Mouse (Mus musculus) adrenal gland, postnatal 25 days (tissue): ENCODE measurements around the gene Perp. TPM values are rescaled to one million over a fixed set of nuclear protein-coding genes. Genes with fewer than 3 reads are reported as not detected.

Experiments used
- DNase-seq: peaks from one replicate; pipeline ENCODE4 v3.0.0; 2021; ENCODE audit warnings: mixed read lengths
- total RNA-seq: library from RNA; stranded (reverse); gene quantifications from 2 replicates; pipeline ENCODE4 v1.2.3, GENCODE M21; 2021

The Perp gene
- total RNA-seq, 1 experiment from 2014 or later = 1.8 TPM

GRCm38 (mm10) chr10:18863332-18863731 lies 18.5 kb downstream of the Perp start:
- no peak for DNase-seq

- DNase-seq = no peak
Observed at GRCm38 (mm10) chr10:18864753-18865152, 19.9 kb downstream of the Perp start.

GRCm38 (mm10) chr10:18870990-18871389 lies 26.2 kb downstream of the Perp start:
- DNase-seq = no peak

GRCm38 (mm10) chr10:18876211-18876610 lies 31.4 kb downstream of the Perp start:
- DNase-seq = no peak

- no peak for DNase-seq
Observed at GRCm38 (mm10) chr10:18878111-18878510, 33.3 kb downstream of the Perp start.

- no peak for DNase-seq
Observed at GRCm38 (mm10) chr10:18879160-18879559, 34.3 kb downstream of the Perp start.

GRCm38 (mm10) chr10:18879690-18880089 lies 34.9 kb downstream of the Perp start:
- DNase-seq = no peak

GRCm38 (mm10) chr10:18882190-18882589 lies 37.4 kb downstream of the Perp start:
- no peak for DNase-seq

- peak; percentile 36 for DNase-seq
Observed at GRCm38 (mm10) chr10:18886918-18887625, 42.3 kb downstream of the Perp start.

- DNase-seq = no peak
Observed at GRCm38 (mm10) chr10:18888751-18889150, 43.9 kb downstream of the Perp start.

- DNase-seq = no peak
Observed at GRCm38 (mm10) chr10:18889255-18889654, 44.4 kb downstream of the Perp start.

GRCm38 (mm10) chr10:18891110-18891509 lies 46.3 kb downstream of the Perp start:
- DNase-seq = no peak

GRCm38 (mm10) chr10:18892102-18892501 lies 47.3 kb downstream of the Perp start:
- DNase-seq = no peak

GRCm38 (mm10) chr10:18894259-18895166 lies 49.7 kb downstream of the Perp start:
- peak; percentile 44 for DNase-seq

- peak; percentile 66 for DNase-seq
Observed at GRCm38 (mm10) chr10:18904108-18904507, 59.3 kb downstream of the Perp start.

Other genes starting within 250 kb of the Perp start
- gene Arfgef3, start 101.1 kb upstream of the Perp start, total RNA-seq = 4.3 and 5.8 TPM in 2 replicates
- gene Gm4922, start 58.2 kb upstream of the Perp start, total RNA-seq = not detected in 2 replicates
- 3.3 and 6.5 TPM in 2 replicates for gene Tnfaip3, start 170.6 kb downstream of the Perp start, total RNA-seq